In genomic region chr5:28157781-28158180, GRCm38 (mm10) we compare ENCODE assay signal across 16 mouse cellular contexts. TPM values are rescaled to one million over a fixed set of nuclear protein-coding genes. Genes with fewer than 3 reads are reported as not detected.
A peak's percentile ranks its signal among the peaks of the same experiment; 100 is the strongest.
DNase-seq lines count a peak whose midpoint lies in the region; ATAC-seq lines count a peak whose summit lies in the region.
"Had no signal": no experiment of that assay in that cellular context is flagged by ENCODE, and none has a peak within 500 bp of the region (broad histone marks: within the 10 kb centered on the region; RNA-seq: fewer than 3 reads in every experiment).

No protein-coding gene starts in this region.

- H3K36me3 ChIP-seq in forebrain, embryonic 13.5 days (ENCODE audit: poor library complexity, severe bottlenecking) = no peaks in the 10 kb centered on the region
- no peaks in the 10 kb centered on the region for H3K36me3 ChIP-seq in forebrain, embryonic 15.5 days
- H3K36me3 ChIP-seq in neural tube, embryonic 11.5 days (ENCODE audit: control insufficient read depth, insufficient read depth, low read length) = no peaks in the 10 kb centered on the region
- H3K36me3 ChIP-seq in limb, embryonic 15.5 days = no peaks in the 10 kb centered on the region

- ATAC-seq in forebrain, embryonic 13.5 days = no peak
- no peak for ATAC-seq in forebrain, embryonic 15.5 days (replicated peaks)
- no peak for ATAC-seq in neural tube, embryonic 11.5 days (ENCODE audit: insufficient read depth, low FRiP score, low TSS enrichment)
- no peak for ATAC-seq in limb, embryonic 15.5 days (ENCODE audit: insufficient number of reproducible peaks, low FRiP score, low TSS enrichment, low read depth)
- ATAC-seq: Patski had no signal

- DNase-seq in neural tube, embryonic 11.5 days (ENCODE audit: low spot score) = peak; percentile 15
- DNase-seq in neural tube, embryonic 10.5 days (ENCODE audit: extremely low spot score, low spot score) = no peak
- DNase-seq in right cerebral cortex, postnatal 10 days (ENCODE audit: low spot score in 2 of 2) = no peak
- DNase-seq in layer of hippocampus, adult 8-10 months (ENCODE audit: low spot score in 2 of 2) = no peak
- DNase-seq in gastrocnemius, adult 18-20 months (ENCODE audit: low spot score) = no peak
- DNase-seq: adrenal gland, adult 8-10 months; cerebellum, adult 11 months; kidney, postnatal 36 days had no signal

- H3K9ac ChIP-seq in forebrain, embryonic 13.5 days = no peak overlapping the region
- no peak overlapping the region for H3K9ac ChIP-seq in forebrain, embryonic 15.5 days (replicated peaks)
- no peak overlapping the region for H3K9ac ChIP-seq in neural tube, embryonic 11.5 days (ENCODE audit: low read length)
- H3K9ac ChIP-seq in limb, embryonic 15.5 days = no peak overlapping the region
- H3K9ac ChIP-seq: lung, embryonic 14.5 days had no signal

- H3K4me3 ChIP-seq in forebrain, embryonic 13.5 days = no peak overlapping the region
- H3K4me3 ChIP-seq in forebrain, embryonic 15.5 days = no peak overlapping the region
- H3K4me3 ChIP-seq in neural tube, embryonic 11.5 days (ENCODE audit: low read depth, low read length) = no peak overlapping the region
- no peak overlapping the region for H3K4me3 ChIP-seq in limb, embryonic 15.5 days

- H3K4me1 ChIP-seq in forebrain, embryonic 13.5 days = peaks cover 19% of the 10 kb centered on the region
- H3K4me1 ChIP-seq in forebrain, embryonic 15.5 days = peaks cover 17% of the 10 kb centered on the region
- peaks cover 5% of the 10 kb centered on the region for H3K4me1 ChIP-seq in neural tube, embryonic 11.5 days (ENCODE audit: control insufficient read depth, insufficient read depth, low read length)
- peaks cover 18% of the 10 kb centered on the region for H3K4me1 ChIP-seq in limb, embryonic 15.5 days

- no peak overlapping the region for H3K27ac ChIP-seq in forebrain, embryonic 13.5 days
- no peak overlapping the region for H3K27ac ChIP-seq in forebrain, embryonic 15.5 days (replicated peaks)
- no peak overlapping the region for H3K27ac ChIP-seq in neural tube, embryonic 11.5 days (ENCODE audit: low read depth, low read length)
- H3K27ac ChIP-seq in limb, embryonic 15.5 days = no peak overlapping the region

- under 1% methylated on average over 17 of the region's 17 CpGs for WGBS in forebrain, embryonic 13.5 days
- 2% methylated on average over 17 of the region's 17 CpGs for WGBS in forebrain, embryonic 15.5 days
- under 1% methylated on average over 17 of the region's 17 CpGs for WGBS in neural tube, embryonic 11.5 days
- WGBS in limb, embryonic 15.5 days = 3% methylated on average over 17 of the region's 17 CpGs

- H3K9me3 ChIP-seq in forebrain, embryonic 13.5 days (replicated peaks) = no peaks in the 10 kb centered on the region
- no peaks in the 10 kb centered on the region for H3K9me3 ChIP-seq in forebrain, embryonic 15.5 days
- no peaks in the 10 kb centered on the region for H3K9me3 ChIP-seq in neural tube, embryonic 11.5 days (ENCODE audit: control insufficient read depth, low read length)
- H3K9me3 ChIP-seq in limb, embryonic 15.5 days = no peaks in the 10 kb centered on the region

- H3K27me3 ChIP-seq in forebrain, embryonic 13.5 days = peaks cover 94% of the 10 kb centered on the region
- H3K27me3 ChIP-seq in forebrain, embryonic 15.5 days = peaks cover 84% of the 10 kb centered on the region
- peaks cover 71% of the 10 kb centered on the region for H3K27me3 ChIP-seq in neural tube, embryonic 11.5 days (ENCODE audit: control insufficient read depth, insufficient read depth, low read length)
- peaks cover 95% of the 10 kb centered on the region for H3K27me3 ChIP-seq in limb, embryonic 15.5 days

- H3K4me2 ChIP-seq in forebrain, embryonic 13.5 days = peak overlapping the region; percentile 29; the same call in 1 of the 2 replicates
- no peak overlapping the region; the same call in 1 of the 2 replicates for H3K4me2 ChIP-seq in forebrain, embryonic 15.5 days (replicated peaks)
- H3K4me2 ChIP-seq in neural tube, embryonic 11.5 days (ENCODE audit: low read depth) = peak overlapping the region; percentile 6
- H3K4me2 ChIP-seq in limb, embryonic 15.5 days = peak overlapping the region; percentile 34; the same call in 1 of the 2 replicates
- H3K4me2 ChIP-seq: lung, embryonic 14.5 days had no signal

RNA-seq across cellular contexts. Expression of gene En2, which starts 7.7 kb away (rescaled TPM):
- 0.04 TPM in 1 of 2 replicates, not detected in the other for polyA plus RNA-seq in forebrain, embryonic 13.5 days (2015; fragmentation: Nextera tagmentation; extraction: Ambion mirVana)
- polyA plus RNA-seq in forebrain, embryonic 15.5 days (2015; fragmentation: Nextera tagmentation; extraction: Ambion mirVana) = not detected in 2 replicates
- polyA plus RNA-seq in neural tube, embryonic 11.5 days (2014; fragmentation: Nextera tagmentation; extraction: Ambion mirVana) = not detected in 2 replicates
- not detected in 2 replicates for polyA plus RNA-seq in limb, embryonic 15.5 days (2015; fragmentation: Nextera tagmentation; extraction: Ambion mirVana)
- total RNA-seq in layer of hippocampus, adult 8-10 months (2022) = under 1 TPM; 0.27 to 0.57 (median 0.40) TPM
- under 1 TPM; 0.21 to 0.23 TPM for total RNA-seq in gastrocnemius, adult 18-20 months (2021)
- polyA plus RNA-seq: C2C12; embryonic facial prominence, embryonic 14.5 days; heart, embryonic 16.5 days; lung, embryonic 14.5 days had no signal
